Mouse (Mus musculus) liver, embryonic 16.5 days (tissue): ENCODE measurements around the gene Gpr141. TPM values are rescaled to one million over a fixed set of nuclear protein-coding genes. Genes with fewer than 3 reads are reported as not detected.
"Not testable (repeated sequence)": the region's sequence is repeated elsewhere in the genome, so short reads cannot be mapped to it uniquely, and the experiment has no call there.

Source experiments
- ATAC-seq: fragments of 200-750 bp; cut with Nextera tagmentation; 2 replicates; pipeline ENCODE4 v1.8.0; 2017; ENCODE audit warnings: low read depth, mild to moderate bottlenecking, moderate number of reproducible peaks, moderate library complexity
- H3K27ac ChIP-seq: fragments of 300-500 bp; sonication (generic); 2 replicates; pipeline ENCODE4 v1.5.1; 2014; ENCODE audit warnings: mild to moderate bottlenecking, low read length
- H3K27me3 ChIP-seq: fragments of 300-500 bp; sonication (generic); 2 replicates; pipeline ENCODE4 v1.6.1; 2014; ENCODE audit warnings: low read depth, low read length, mixed read lengths; ENCODE audit not compliant: control insufficient read depth, insufficient read depth
- H3K36me3 ChIP-seq: fragments of 300-500 bp; sonication (generic); 2 replicates; pipeline ENCODE4 v1.6.1; 2014; ENCODE audit warnings: mild to moderate bottlenecking; ENCODE audit not compliant: control insufficient read depth, insufficient read depth
- H3K4me1 ChIP-seq: fragments of 300-500 bp; sonication (generic); 2 replicates; pipeline ENCODE4 v1.6.1; 2014; ENCODE audit warnings: low read depth, low read length, mixed read lengths; ENCODE audit not compliant: control insufficient read depth
- H3K4me2 ChIP-seq: fragments of 300-500 bp; sonication (generic); 2 replicates; pipeline ENCODE4 v1.6.1; 2014; ENCODE audit warnings: low read depth, low read length, mixed read lengths
- H3K4me3 ChIP-seq: fragments of 300-500 bp; sonication (generic); 2 replicates; pipeline ENCODE4 v1.5.1; 2014; ENCODE audit warnings: low read depth, mild to moderate bottlenecking, low read length
- H3K9ac ChIP-seq: fragments of 300-500 bp; sonication (generic); 2 replicates; pipeline ENCODE4 v1.6.1; 2014; ENCODE audit warnings: low read depth, low read length
- H3K9me3 ChIP-seq: fragments of 300-500 bp; sonication (generic); replicated peaks from 2 replicates; pipeline ENCODE4 v1.6.1; 2016; ENCODE audit warnings: low read length; ENCODE audit not compliant: control insufficient read depth
- WGBS: fragments of 180-500 bp; shearing (Covaris S2); extraction: QIAGEN DNeasy Blood & Tissue Kit; methylation state at CpG from one replicate; pipeline ENCODE4 v1.1.7; 2014; ENCODE audit not compliant: insufficient replicate concordance; 5-methylcytosine and 5-hydroxymethylcytosine counted together
- polyA plus RNA-seq: library from polyadenylated mRNA; unstranded; fragments of >200 nt; fragmentation: Nextera tagmentation; extraction: Ambion mirVana; gene quantifications from 2 replicates; pipeline ENCODE4 v1.2.1, GENCODE M21; 2015

The Gpr141 gene
- polyA plus RNA-seq, 1 experiment from 2014 or later, result 4.3 TPM

DNA sequence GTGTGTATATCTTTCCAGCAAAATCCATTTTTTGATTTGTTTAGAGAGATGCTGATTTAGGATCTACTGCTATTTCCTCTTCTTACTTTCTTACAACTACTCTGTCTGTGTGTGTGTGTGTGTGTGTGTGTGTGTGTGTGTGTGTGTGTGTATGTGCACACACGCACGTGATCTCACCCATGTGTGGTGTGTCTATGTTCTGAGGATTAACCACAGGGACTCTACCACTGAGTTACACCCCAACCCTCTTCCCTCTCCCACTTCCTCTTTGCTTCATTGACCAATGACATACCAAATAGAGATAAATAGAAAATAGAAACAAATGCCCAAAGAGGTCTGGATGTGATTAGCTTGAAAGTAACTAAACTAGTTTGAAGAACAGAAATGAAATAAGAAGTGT, 4.0 kb upstream of the Gpr141 start:
- WGBS, result 11% methylated on average over 2 of the region's 2 CpGs
- Histone ChIP-seq H3K27ac (no peak overlapping the region), H3K4me2 (no peak overlapping the region), H3K9ac (no peak overlapping the region), H3K36me3 (no peaks in the 10 kb centered on the region), H3K27me3 (no peaks in the 10 kb centered on the region), H3K9me3 (no peaks in the 10 kb centered on the region), H3K4me3 (no peak overlapping the region), H3K4me1 (no peaks in the 10 kb centered on the region)
- 0 out of 2 replicates have a peak, but pooled peaks have one; percentile 30 for ATAC-seq

GRCm38 (mm10) chr13:19821639-19822038, 2.4 kb downstream of the Gpr141 start:
- no peak overlapping the region for H3K4me2 ChIP-seq
- no peaks in the 10 kb centered on the region for H3K4me1 ChIP-seq
- ATAC-seq, result no peak
- H3K27me3 ChIP-seq, result no peaks in the 10 kb centered on the region
- H3K4me3 ChIP-seq, result no peak overlapping the region
- H3K36me3 ChIP-seq, result no peaks in the 10 kb centered on the region
- H3K27ac ChIP-seq, result no peak overlapping the region
- H3K9ac ChIP-seq, result no peak overlapping the region
- no peaks in the 10 kb centered on the region for H3K9me3 ChIP-seq

DNA sequence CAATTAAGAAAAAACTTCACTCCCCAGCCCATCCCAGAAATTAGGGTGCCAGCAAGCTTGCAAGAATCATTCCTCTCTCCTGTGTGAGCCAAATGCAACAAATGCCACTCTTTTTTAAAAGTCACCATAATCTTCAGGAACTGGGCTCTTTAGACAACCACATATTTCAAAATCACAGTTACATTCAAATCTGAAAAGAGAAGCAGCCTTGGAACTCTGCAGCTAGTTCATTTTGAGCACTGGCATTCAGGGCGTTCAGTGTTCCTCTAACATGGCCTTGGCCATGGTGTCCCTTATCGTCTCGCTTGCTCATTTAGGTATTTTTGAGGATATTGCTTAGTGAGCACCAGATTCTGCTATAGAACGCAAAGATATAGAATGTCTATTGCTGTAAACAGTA, 4.1 kb downstream of the Gpr141 start:
- no peak for ATAC-seq
- Histone ChIP-seq H3K4me2 (no peak overlapping the region), H3K4me1 (no peaks in the 10 kb centered on the region), H3K9ac (no peak overlapping the region), H3K27ac (no peak overlapping the region), H3K36me3 (no peaks in the 10 kb centered on the region), H3K9me3 (no peaks in the 10 kb centered on the region), H3K4me3 (no peak overlapping the region), H3K27me3 (no peaks in the 10 kb centered on the region)
- WGBS, result 57% methylated on average over 4 of the region's 4 CpGs

DNA sequence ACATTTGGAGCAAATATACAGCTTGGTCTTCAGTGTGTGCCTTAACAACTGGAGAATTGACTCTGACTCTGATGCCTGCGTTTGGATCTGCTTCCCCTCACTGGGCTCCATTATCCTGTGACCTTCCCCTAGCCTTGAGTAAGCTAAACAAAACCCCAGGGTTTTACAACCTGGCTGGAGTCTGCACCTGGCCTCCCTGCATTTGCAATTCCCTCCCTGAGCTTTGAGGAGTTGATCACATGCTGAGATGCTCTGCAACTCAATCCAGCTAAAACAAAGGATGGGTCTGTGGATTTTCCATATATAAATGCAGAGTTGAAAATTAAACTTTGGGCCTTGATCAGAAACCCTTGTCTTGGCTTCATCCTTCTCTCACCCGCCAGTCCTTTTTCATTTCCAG, 4.8 kb downstream of the Gpr141 start:
- Histone ChIP-seq H3K27ac (no peak overlapping the region), H3K9me3 (no peaks in the 10 kb centered on the region), H3K4me3 (no peak overlapping the region), H3K9ac (no peak overlapping the region), H3K27me3 (no peaks in the 10 kb centered on the region), H3K4me1 (no peaks in the 10 kb centered on the region), H3K4me2 (no peak overlapping the region), H3K36me3 (no peaks in the 10 kb centered on the region)
- WGBS, result 43% methylated on average over 2 of the region's 2 CpGs
- no peak for ATAC-seq

- H3K4me1 ChIP-seq, result no peaks in the 10 kb centered on the region
- 72% methylated on average over 3 of the region's 3 CpGs for WGBS
- no peak overlapping the region for H3K27ac ChIP-seq
- no peaks in the 10 kb centered on the region for H3K27me3 ChIP-seq
- no peaks in the 10 kb centered on the region for H3K36me3 ChIP-seq
- no peak for ATAC-seq
- H3K9ac ChIP-seq, result no peak overlapping the region
- H3K4me3 ChIP-seq, result no peak overlapping the region
- no peaks in the 10 kb centered on the region for H3K9me3 ChIP-seq
- no peak overlapping the region for H3K4me2 ChIP-seq
These were observed 29.1 kb downstream of the Gpr141 start for GRCm38 (mm10) chr13:19794942-19795341.

DNA sequence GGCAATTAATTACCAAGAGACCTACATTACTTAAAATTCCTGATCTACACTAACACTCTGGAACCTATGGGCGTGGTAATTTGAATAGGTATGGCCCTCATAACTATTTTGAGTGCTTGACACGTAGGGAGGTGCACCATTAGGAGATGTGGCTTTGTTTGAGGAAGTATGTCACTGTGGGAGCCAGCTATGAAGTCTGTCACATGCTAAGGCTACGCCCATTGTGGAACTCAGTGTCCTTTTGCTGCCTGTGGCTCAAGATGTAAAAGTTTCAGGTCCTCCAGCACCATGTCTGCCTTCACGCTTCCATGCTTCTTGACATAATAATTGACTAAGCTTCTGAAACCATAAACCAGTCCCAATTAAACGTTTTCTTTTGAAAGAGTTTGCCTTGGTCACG, 29.6 kb downstream of the Gpr141 start:
- 44% methylated on average over 6 of the region's 6 CpGs for WGBS
- Histone ChIP-seq H3K27me3 (no peaks in the 10 kb centered on the region), H3K4me2 (no peak overlapping the region)

DNA sequence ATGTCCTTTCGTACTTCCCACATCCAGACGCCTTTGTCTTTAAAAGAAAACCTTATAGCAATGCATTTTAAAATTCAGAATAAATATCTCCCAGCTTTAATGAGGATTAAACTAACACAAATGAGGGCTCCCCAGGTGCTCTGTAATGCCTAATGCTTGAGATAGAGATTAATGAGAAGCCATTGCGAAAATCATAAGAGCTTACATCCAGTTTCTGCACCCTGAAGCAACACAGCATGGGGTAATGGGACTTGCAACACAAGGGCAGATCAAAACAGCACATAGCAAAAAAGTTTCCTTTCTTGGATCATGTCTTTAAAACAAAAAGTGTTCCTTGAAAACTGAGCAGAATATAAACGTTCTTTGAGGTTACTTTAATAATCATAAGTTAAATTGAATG, 30.3 kb downstream of the Gpr141 start:
- Histone ChIP-seq H3K9ac (no peak overlapping the region), H3K4me2 (no peak overlapping the region), H3K27ac (no peak overlapping the region), H3K9me3 (no peaks in the 10 kb centered on the region), H3K4me3 (no peak overlapping the region), H3K36me3 (no peaks in the 10 kb centered on the region), H3K4me1 (no peaks in the 10 kb centered on the region), H3K27me3 (no peaks in the 10 kb centered on the region)
- 49% methylated on average over 4 of the region's 4 CpGs for WGBS
- ATAC-seq, result no peak

More for the DNA sequence above, 29.6 kb downstream of the Gpr141 start:
- Histone ChIP-seq H3K4me1 (no peaks in the 10 kb centered on the region), H3K4me3 (no peak overlapping the region), H3K9me3 (no peaks in the 10 kb centered on the region), H3K27ac (no peak overlapping the region), H3K9ac (no peak overlapping the region), H3K36me3 (no peaks in the 10 kb centered on the region)
- ATAC-seq, result no peak

DNA sequence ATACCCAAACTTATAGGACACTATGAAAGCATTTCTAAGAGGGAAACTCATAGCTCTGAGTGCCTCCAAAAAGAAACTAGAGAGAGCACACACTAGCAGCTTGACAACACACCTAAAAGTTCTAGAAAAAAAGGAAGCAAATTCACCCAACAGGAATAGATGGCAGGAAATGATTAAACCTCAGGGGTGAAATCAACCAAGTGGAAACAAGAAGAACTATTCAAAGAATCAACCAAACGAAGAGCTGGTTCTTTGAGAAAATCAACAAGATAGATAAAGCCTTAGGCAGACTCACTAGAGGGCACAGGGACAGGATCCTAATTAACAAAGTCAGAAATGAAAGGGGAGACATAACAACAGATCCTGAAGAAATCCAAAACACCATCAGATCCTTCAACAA, 36.1 kb downstream of the Gpr141 start:
- not testable (repeated sequence) for H3K4me2 ChIP-seq, H3K4me1 ChIP-seq, ATAC-seq, H3K4me3 ChIP-seq, H3K27ac ChIP-seq, H3K9ac ChIP-seq, H3K27me3 ChIP-seq, H3K9me3 ChIP-seq, H3K36me3 ChIP-seq
- whole genome bisulfite sequencing, result 7% methylated on average over 1 of the region's 1 CpGs

GRCm38 (mm10) chr13:19770163-19770562, 53.9 kb downstream of the Gpr141 start:
- no peaks in the 10 kb centered on the region for H3K4me1 ChIP-seq
- H3K9me3 ChIP-seq, result no peaks in the 10 kb centered on the region
- 50% methylated on average over 1 of the region's 1 CpGs for WGBS
- no peak overlapping the region for H3K27ac ChIP-seq
- H3K4me3 ChIP-seq, result no peak overlapping the region
- no peaks in the 10 kb centered on the region for H3K27me3 ChIP-seq
- no peak overlapping the region for H3K9ac ChIP-seq
- no peak overlapping the region for H3K4me2 ChIP-seq
- no peak for ATAC-seq
- no peaks in the 10 kb centered on the region for H3K36me3 ChIP-seq

DNA sequence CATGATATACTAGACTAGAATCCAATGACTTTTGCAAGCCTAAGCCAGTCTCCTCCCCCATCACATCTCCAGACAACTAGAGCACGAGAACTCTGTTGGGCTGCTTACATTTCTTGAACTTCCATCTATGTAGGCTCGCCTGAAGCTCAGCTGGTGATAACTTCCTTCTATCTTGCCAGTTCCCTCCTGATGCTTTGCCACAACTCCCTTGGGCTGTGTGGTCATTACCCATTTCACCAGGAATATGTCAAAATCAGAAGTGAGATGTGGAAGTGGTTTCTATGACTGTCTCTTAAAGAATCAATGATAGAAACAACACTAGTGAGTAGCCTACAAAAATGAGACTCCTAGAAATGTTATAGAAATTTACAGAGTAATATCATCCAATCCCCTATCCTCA, 56.9 kb downstream of the Gpr141 start:
- Histone ChIP-seq H3K4me2 (no peak overlapping the region), H3K27ac (no peak overlapping the region), H3K27me3 (no peaks in the 10 kb centered on the region), H3K9ac (no peak overlapping the region), H3K36me3 (no peaks in the 10 kb centered on the region), H3K4me3 (no peak overlapping the region), H3K9me3 (no peaks in the 10 kb centered on the region), H3K4me1 (no peaks in the 10 kb centered on the region)
- 41% methylated on average over 2 of the region's 2 CpGs for WGBS
- ATAC-seq, result no peak
